Mouse (Mus musculus) CH12.LX (cell line): ENCODE results near the gene Ntn1. TPM values are rescaled to one million over a fixed set of nuclear protein-coding genes. Genes with fewer than 3 reads are reported as not detected.
A peak's percentile ranks its signal among the peaks of the same experiment; 100 is the strongest.

Experiments used
- DNase-seq: peaks from one replicate; pipeline ENCODE4 v3.0.0-alpha.2; 2013; ENCODE audit errors: extremely low read depth
- H3K27ac ChIP-seq: 2 replicates; pipeline ENCODE4 v1.5.1; 2012; ENCODE audit warnings: low read depth, mild to moderate bottlenecking, control low read depth, moderate library complexity; ENCODE audit not compliant: insufficient read depth
- H3K27me3 ChIP-seq: replicated peaks from 2 replicates; pipeline ENCODE3; 2012; ENCODE audit warnings: inconsistent platforms
- H3K36me3 ChIP-seq, 2 experiments: replicated peaks in 1 of 2; 2 replicates each; pipeline versions ENCODE3 to v1.6.1; 2012; ENCODE audit warnings: inconsistent platforms in 1 of 2, low read length in 1 of 2, mild to moderate bottlenecking in 1 of 2, mixed read lengths in 1 of 2, moderate library complexity in 1 of 2; ENCODE audit not compliant: control insufficient read depth in 1 of 2, insufficient read depth in 1 of 2
- H3K4me1 ChIP-seq, 2 experiments: 2 replicates each; pipeline ENCODE4 v1.6.1; 2012; ENCODE audit warnings: inconsistent platforms in 1 of 2, moderate library complexity in 1 of 2; ENCODE audit not compliant: insufficient read depth in 2 of 2, control insufficient read depth in 1 of 2
- H3K4me2 ChIP-seq: 2 replicates; pipeline ENCODE4 v1.6.1; 2012; ENCODE audit warnings: low read depth, mild to moderate bottlenecking, control low read depth; ENCODE audit not compliant: poor library complexity, insufficient read depth, severe bottlenecking
- H3K4me3 ChIP-seq, 3 experiments: fragments of 150-350 bp in 1 of 3; sonication (generic) in 1 of 3; replicated peaks in 1 of 3; 2 replicates each; pipeline versions ENCODE3 to v1.5.1; 2011 to 2012; ENCODE audit warnings: low read depth in 2 of 3, low read length in 2 of 3, mild to moderate bottlenecking in 2 of 3, moderate library complexity in 2 of 3, control low read depth in 1 of 3, improper control_type of control experiment in 1 of 3, inconsistent platforms in 1 of 3, mixed read lengths in 1 of 3; ENCODE audit not compliant: poor library complexity in 1 of 3
- H3K79me2 ChIP-seq: replicated peaks from 2 replicates; pipeline ENCODE4 v1.6.1; 2012; ENCODE audit warnings: mild to moderate bottlenecking, moderate library complexity; ENCODE audit not compliant: control insufficient read depth, poor library complexity, insufficient read depth, severe bottlenecking; ENCODE audit errors: extremely low read depth
- H3K9ac ChIP-seq: 2 replicates; pipeline ENCODE4 v1.6.1; 2012; ENCODE audit warnings: low read depth, mild to moderate bottlenecking, control low read depth, moderate library complexity; ENCODE audit not compliant: insufficient read depth
- H3K9me3 ChIP-seq: replicated peaks from 2 replicates; pipeline ENCODE3; 2012; ENCODE audit warnings: low read length, inconsistent platforms, mixed read lengths
- BHLHE40 ChIP-seq: IDR thresholded peaks from 2 replicates; pipeline ENCODE4 v1.6.1; 2011; ENCODE audit warnings: mild to moderate bottlenecking, low read depth, low read length, improper control_type of control experiment
- CHD2 ChIP-seq: IDR thresholded peaks from 2 replicates; pipeline ENCODE4 v1.6.1; 2011; ENCODE audit warnings: low read length, improper control_type of control experiment
- CTCF ChIP-seq, 2 experiments: IDR thresholded peaks in 1 of 2; conservative IDR thresholded peaks in 1 of 2; 2 replicates each; pipeline ENCODE4 v1.5.1; 2011 to 2012; ENCODE audit warnings: low read depth in 2 of 2, low read length in 2 of 2, improper control_type of control experiment in 1 of 2, inconsistent platforms in 1 of 2, mild to moderate bottlenecking in 1 of 2, moderate library complexity in 1 of 2
- EP300 ChIP-seq: IDR thresholded peaks from 2 replicates; pipeline ENCODE4 v1.6.1; 2011; ENCODE audit warnings: low read length, improper control_type of control experiment
- ETS1 ChIP-seq: conservative IDR thresholded peaks from 2 replicates; pipeline ENCODE4 v1.6.1; 2012; ENCODE audit warnings: low read depth, mild to moderate bottlenecking, inconsistent platforms, low read length, improper control_type of control experiment, moderate library complexity
- IRF4 ChIP-seq: IDR thresholded peaks from 2 replicates; pipeline ENCODE4 v1.6.1; 2014; ENCODE audit warnings: low read depth, mild to moderate bottlenecking, inconsistent platforms, low read length, improper control_type of control experiment
- JUN ChIP-seq: IDR thresholded peaks from 2 replicates; pipeline ENCODE4 v1.6.1; 2011; ENCODE audit warnings: low read depth, mild to moderate bottlenecking, low read length, improper control_type of control experiment, moderate library complexity; ENCODE audit not compliant: insufficient read depth
- MEF2A ChIP-seq: IDR thresholded peaks from 2 replicates; pipeline ENCODE4 v1.6.1; 2014; ENCODE audit warnings: low read depth, mild to moderate bottlenecking, inconsistent platforms, low read length, improper control_type of control experiment, borderline replicate concordance
- NELFE ChIP-seq: IDR thresholded peaks from 2 replicates; pipeline ENCODE4 v1.6.1; 2011; ENCODE audit warnings: low read depth, low read length, improper control_type of control experiment
- NRF1 ChIP-seq: IDR thresholded peaks from 2 replicates; pipeline ENCODE4 v1.6.1; 2014; ENCODE audit warnings: low read depth, mild to moderate bottlenecking, inconsistent platforms, low read length, improper control_type of control experiment, moderate library complexity
- POLR2A ChIP-seq: IDR thresholded peaks from 2 replicates; pipeline ENCODE4 v1.6.1; 2011; ENCODE audit warnings: low read depth, mild to moderate bottlenecking, improper control_type of control experiment, low read length
- RAD21 ChIP-seq: IDR thresholded peaks from 2 replicates; pipeline ENCODE4 v1.6.1; 2011; ENCODE audit warnings: low read depth, mild to moderate bottlenecking, low read length, improper control_type of control experiment, moderate library complexity
- SIN3A ChIP-seq: IDR thresholded peaks from 2 replicates; pipeline ENCODE4 v1.6.1; 2012; ENCODE audit warnings: low read length, improper control_type of control experiment, inconsistent platforms
- TCF12 ChIP-seq: IDR thresholded peaks from 2 replicates; pipeline ENCODE4 v1.6.1; 2014; ENCODE audit warnings: low read depth, mild to moderate bottlenecking, inconsistent platforms, low read length, improper control_type of control experiment
- UBTF ChIP-seq: IDR thresholded peaks from 2 replicates; pipeline ENCODE4 v1.6.1; 2012; ENCODE audit warnings: low read depth, mild to moderate bottlenecking, inconsistent platforms, low read length, improper control_type of control experiment, moderate library complexity
- USF1 ChIP-seq: IDR thresholded peaks from 2 replicates; pipeline ENCODE4 v1.6.1; 2014; ENCODE audit warnings: low read depth, mild to moderate bottlenecking, inconsistent platforms, low read length, improper control_type of control experiment
- ZKSCAN1 ChIP-seq: IDR thresholded peaks from 2 replicates; pipeline ENCODE4 v1.6.1; 2012; ENCODE audit warnings: low read depth, inconsistent platforms, low read length, improper control_type of control experiment, borderline replicate concordance
- ZNF384 ChIP-seq: IDR thresholded peaks from 2 replicates; pipeline ENCODE4 v1.6.1; 2012; ENCODE audit warnings: low read depth, low read length, improper control_type of control experiment, inconsistent platforms
- dilution Hi-C: fragments of 300-500 bp; cut with MboI; formaldehyde crosslinking; loops from 2 replicates; pipeline ENCODE4 v1.14.3; 2020; ENCODE audit warnings: low sequenced_read_pairs; ENCODE audit not compliant: extremely low pct_unique_long_range_greater_than_20kb, extremely low pct_ligation_motif_present
- in situ Hi-C: fragments of 300-500 bp; cut with MboI; formaldehyde crosslinking; loops from 3 replicates; pipeline ENCODE4 v1.14.3; 2019; ENCODE audit warnings: low sequenced_read_pairs, low pct_ligation_motif_present, low pct_unique_long_range_greater_than_20kb, mixed read lengths
- polyA plus RNA-seq: library from polyadenylated mRNA; unstranded; fragments of >175 nt; gene quantifications from 2 replicates; pipeline ENCODE4 v1.2.1, GENCODE M21; 2012; ENCODE audit warnings: low read depth; ENCODE audit not compliant: insufficient read length
- total RNA-seq, 2 experiments: library from RNA; depleted of rRNA; stranded (reverse); fragments of 300-350 nt in 1 of 2; fragments of >200 nt in 1 of 2; gene quantifications; 2 replicates each; pipeline ENCODE4 v1.2.3; 2012 to 2014

Ntn1 gene
- total and polyA plus RNA-seq, 3 experiments: 0.54 to 1.2 (median 0.59) TPM

DNA sequence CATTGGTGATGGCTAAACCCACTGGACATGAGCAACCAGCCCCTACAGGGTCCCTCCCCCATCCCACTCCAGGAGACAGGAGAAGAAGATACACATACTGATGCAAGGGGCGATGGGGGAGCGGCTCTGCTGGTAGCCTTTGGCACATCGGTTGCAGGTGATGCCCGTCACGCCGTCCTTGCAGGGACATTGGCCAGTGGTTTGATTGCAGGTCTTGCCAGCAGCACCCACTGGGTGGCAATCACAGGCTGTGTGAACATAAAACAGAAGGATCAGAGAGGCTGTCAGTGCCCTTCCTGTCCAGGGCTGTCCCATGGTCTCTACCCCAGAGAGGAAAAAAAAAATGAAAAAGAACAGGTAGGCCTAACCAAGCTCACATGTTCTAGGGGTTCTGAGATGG is 140.2 kb downstream of the Ntn1 start:
- H3K27me3 ChIP-seq: no peaks in the 10 kb centered on the region
- DNase-seq: no peak
- no peak overlapping the region for H3K4me3 ChIP-seq
- no peaks in the 10 kb centered on the region for H3K79me2 ChIP-seq
- in situ Hi-C loops (no loop called here), dilution Hi-C loops (no loop called here)
- peaks cover 0 to 12% of the 10 kb centered on the region in 2 experiments; a peak in 2 of 4 replicates for H3K4me1 ChIP-seq
- no peaks in the 10 kb centered on the region for H3K36me3 ChIP-seq
- no peak overlapping the region for H3K27ac ChIP-seq
- H3K9ac ChIP-seq: no peak overlapping the region
- TF ChIP-seq RAD21: no peak
- TF ChIP-seq CTCF (conservative IDR thresholded peaks at IDR 0.05 in 1 of 2, IDR thresholded peaks at IDR 0.05 in 1 of 2; ENCODE audit: low read depth in 2 of 2, low read length in 2 of 2): 0 out of 4 replicates have a peak, but pooled peaks of 1 of the 2 experiments have one; percentile 7
- H3K9me3 ChIP-seq: no peaks in the 10 kb centered on the region
- no peak overlapping the region for H3K4me2 ChIP-seq

- no peaks in the 10 kb centered on the region for H3K36me3 ChIP-seq
- H3K9ac ChIP-seq: no peak overlapping the region
- no peak overlapping the region for H3K4me3 ChIP-seq
- no peaks in the 10 kb centered on the region for H3K9me3 ChIP-seq
- no peaks in the 10 kb centered on the region for H3K27me3 ChIP-seq
- H3K4me1 ChIP-seq: peaks cover 0 to 15% of the 10 kb centered on the region in 2 experiments; a peak in 2 of 4 replicates
- H3K79me2 ChIP-seq: no peaks in the 10 kb centered on the region
- no peak overlapping the region for H3K27ac ChIP-seq
- in situ Hi-C loops: no loop called here
- dilution Hi-C loops: no loop called here
- TF ChIP-seq POLR2A: no peak
- no peak for TF ChIP-seq BHLHE40
- TF ChIP-seq USF1: no peak
- TF ChIP-seq ZNF384: no peak
- TF ChIP-seq RAD21: no peak
- no peak for TF ChIP-seq SIN3A
- TF ChIP-seq NELFE: no peak
- no peak for TF ChIP-seq TCF12
- no peak for TF ChIP-seq EP300
- TF ChIP-seq MEF2A: no peak
- no peak for TF ChIP-seq ETS1
- no peak for TF ChIP-seq JUN
- no peak for TF ChIP-seq ZKSCAN1
- TF ChIP-seq NRF1: no peak
- no peak for TF ChIP-seq UBTF
- TF ChIP-seq IRF4: no peak
- no peak for TF ChIP-seq CHD2
- TF ChIP-seq, all 38 proteins: peak for 0
- H3K4me2 ChIP-seq: no peak overlapping the region
- no peak for DNase-seq
These were observed 142.1 kb downstream of the Ntn1 start for GRCm38 (mm10) chr11:68258498-68258897.
